Mouse (Mus musculus) liver, adult (tissue): Measurements from ENCODE around the gene Hyou1.

Experiments used
- GATA4 ChIP-seq: IDR thresholded peaks from 2 replicates; pipeline ENCODE4 v1.6.1; 2014; ENCODE audit warnings: mild to moderate bottlenecking, low read length; ENCODE audit not compliant: insufficient replicate concordance

Gene Hyou1

GRCm38 (mm10) chr9:44384596-44384995, 5.3 kb downstream of the Hyou1 start:
- no peak for TF ChIP-seq GATA4

GRCm38 (mm10) chr9:44387221-44387620, 7.9 kb downstream of the Hyou1 start:
- TF ChIP-seq GATA4 = no peak

- TF ChIP-seq GATA4 = no peak
Observed at GRCm38 (mm10) chr9:44389273-44389672, 10.0 kb downstream of the Hyou1 start.

GRCm38 (mm10) chr9:44391466-44391865, 12.2 kb downstream of the Hyou1 start:
- no peak for TF ChIP-seq GATA4

GRCm38 (mm10) chr9:44396684-44397411, 17.6 kb downstream of the Hyou1 start, which contains the start of gene Slc37a4:
Gene Slc37a4, plus strand, starts transcription at chr9:44396852.
- TF ChIP-seq GATA4 = no peak; the same call in 1 of the 2 replicates

GRCm38 (mm10) chr9:44398087-44398486, 18.8 kb downstream of the Hyou1 start:
- TF ChIP-seq GATA4 = no peak

- TF ChIP-seq GATA4 = no peak
Observed at GRCm38 (mm10) chr9:44398551-44398950, 19.3 kb downstream of the Hyou1 start.

GRCm38 (mm10) chr9:44399114-44399794, 20.0 kb downstream of the Hyou1 start:
- no peak for TF ChIP-seq GATA4

- no peak for TF ChIP-seq GATA4
Observed at GRCm38 (mm10) chr9:44399795-44400114, 20.5 kb downstream of the Hyou1 start.

- TF ChIP-seq GATA4 = no peak
Observed at GRCm38 (mm10) chr9:44401081-44401480, 21.8 kb downstream of the Hyou1 start.

- TF ChIP-seq GATA4 = no peak
Observed at GRCm38 (mm10) chr9:44405011-44405410, 25.7 kb downstream of the Hyou1 start.

GRCm38 (mm10) chr9:44406906-44407751, 27.8 kb downstream of the Hyou1 start, which contains the start of the genes Rps25 and Trappc4:
Gene Rps25, plus strand, starts transcription at chr9:44407139.
Gene Trappc4, minus strand, starts transcription at chr9:44407600.
- no peak for TF ChIP-seq GATA4

GRCm38 (mm10) chr9:44407752-44408097, 28.4 kb downstream of the Hyou1 start:
- no peak for TF ChIP-seq GATA4

- TF ChIP-seq GATA4 = no peak
Observed at GRCm38 (mm10) chr9:44410647-44411336, 31.5 kb downstream of the Hyou1 start.

GRCm38 (mm10) chr9:44411601-44412130, 32.4 kb downstream of the Hyou1 start:
- no peak for TF ChIP-seq GATA4

GRCm38 (mm10) chr9:44412306-44412705, 33.0 kb downstream of the Hyou1 start:
- TF ChIP-seq GATA4 = no peak
